In genomic region chr6:113605224-113605545, GRCm38 (mm10) we compare ENCODE assay signal across 7 mouse cellular contexts. TPM values are rescaled to one million over a fixed set of nuclear protein-coding genes. Genes with fewer than 3 reads are reported as not detected.
DNase-seq lines count a peak whose midpoint lies in the region; ATAC-seq lines count a peak whose summit lies in the region.

No protein-coding gene starts in this region.

- H3K4me3 ChIP-seq in liver, embryonic 11.5 days (ENCODE audit: low read depth, low read length) = peak overlapping the region; percentile 91
- peak overlapping the region; percentile 92 for H3K4me3 ChIP-seq in stomach, embryonic 16.5 days (replicated peaks; ENCODE audit: low read length)

- peak; percentile 39 for DNase-seq in right cerebral cortex, postnatal 25 days
- no peak for DNase-seq in right cerebral cortex, adult 18-20 months
- no peak for DNase-seq in liver, embryonic 11.5 days (ENCODE audit: low spot score)
- DNase-seq in ovary, postnatal 10 days (ENCODE audit: low spot score) = no peak
- DNase-seq in cerebellum, postnatal 10 days = no peak

- H3K4me1 ChIP-seq in liver, embryonic 11.5 days (replicated peaks; ENCODE audit: control insufficient read depth, insufficient read depth, low read length) = peaks cover 8% of the 10 kb centered on the region
- peaks cover 15% of the 10 kb centered on the region for H3K4me1 ChIP-seq in stomach, embryonic 16.5 days (ENCODE audit: control insufficient read depth, insufficient read depth, low read length)

- peak overlapping the region; percentile 70; the same call in 1 of the 2 replicates for H3K27ac ChIP-seq in liver, embryonic 11.5 days (ENCODE audit: low read depth, low read length)
- peak overlapping the region; percentile 90; the same call in 1 of the 2 replicates for H3K27ac ChIP-seq in stomach, embryonic 16.5 days (ENCODE audit: low read length)

- peak overlapping the region; percentile 90 for H3K9ac ChIP-seq in liver, embryonic 11.5 days (ENCODE audit: low read depth, low read length)
- H3K9ac ChIP-seq in stomach, embryonic 16.5 days (ENCODE audit: low read length) = peak overlapping the region; percentile 90

- H3K27me3 ChIP-seq in liver, embryonic 11.5 days (replicated peaks; ENCODE audit: control insufficient read depth, insufficient read depth, low read length) = no peaks in the 10 kb centered on the region
- H3K27me3 ChIP-seq in stomach, embryonic 16.5 days (ENCODE audit: control insufficient read depth, insufficient read depth, low read length) = no peaks in the 10 kb centered on the region

- H3K36me3 ChIP-seq in liver, embryonic 11.5 days (ENCODE audit: control insufficient read depth, insufficient read depth, low read length) = no peaks in the 10 kb centered on the region; the same call in 1 of the 2 replicates
- no peaks in the 10 kb centered on the region; the same call in 1 of the 2 replicates for H3K36me3 ChIP-seq in stomach, embryonic 16.5 days (ENCODE audit: control insufficient read depth, insufficient read depth, low read length)

- ATAC-seq in erythroid progenitor cell, adult 5-6 weeks (replicated peaks; ENCODE audit: low FRiP score, poor library complexity, severe bottlenecking) = peak; percentile 28; the same call in 1 of the 2 replicates
- peak; percentile 19; the same call in 1 of the 2 replicates for ATAC-seq in liver, embryonic 11.5 days (replicated peaks; ENCODE audit: low FRiP score)
- ATAC-seq in stomach, embryonic 16.5 days (ENCODE audit: insufficient read depth, low FRiP score) = no peak

- 5% methylated on average over 10 of the region's 10 CpGs for WGBS in liver, embryonic 11.5 days
- WGBS in stomach, embryonic 16.5 days = 4% methylated on average over 10 of the region's 10 CpGs

- peak overlapping the region; percentile 74 for H3K4me2 ChIP-seq in liver, embryonic 11.5 days
- H3K4me2 ChIP-seq in stomach, embryonic 16.5 days (ENCODE audit: low read depth, low read length) = peak overlapping the region; percentile 90

- no peaks in the 10 kb centered on the region for H3K9me3 ChIP-seq in liver, embryonic 11.5 days (ENCODE audit: control insufficient read depth, low read length)
- no peaks in the 10 kb centered on the region for H3K9me3 ChIP-seq in stomach, embryonic 16.5 days (replicated peaks; ENCODE audit: control insufficient read depth, low read length)

RNA-seq across cellular contexts. Expression of gene Brk1, which starts 0.6 kb away (rescaled TPM):
- 109 and 117 TPM in 2 replicates for total RNA-seq in erythroid progenitor cell, adult 5-6 weeks (2015; ENCODE audit: low replicate concordance)
- 41.2 and 42.5 TPM in 2 replicates for total RNA-seq in erythroid progenitor cell, adult 5-6 weeks (2017; ENCODE audit: low replicate concordance)
- 166 and 173 TPM in 2 replicates for polyA plus RNA-seq in liver, embryonic 11.5 days (2014; fragmentation: Nextera tagmentation; extraction: Ambion mirVana)
- 204 and 207 TPM in 2 replicates for polyA plus RNA-seq in stomach, embryonic 16.5 days (2015; fragmentation: Nextera tagmentation; extraction: Ambion mirVana)

RNA-seq across cellular contexts. Expression of gene Fancd2os, which starts 4.7 kb away (rescaled TPM):
- not detected in 2 replicates for total RNA-seq in erythroid progenitor cell, adult 5-6 weeks (2015; ENCODE audit: low replicate concordance)
- not detected in 2 replicates for total RNA-seq in erythroid progenitor cell, adult 5-6 weeks (2017; ENCODE audit: low replicate concordance)
- 0.18 TPM in 2 replicates for polyA plus RNA-seq in liver, embryonic 11.5 days (2014; fragmentation: Nextera tagmentation; extraction: Ambion mirVana)
- 0.18 TPM in 1 of 2 replicates, not detected in the other for polyA plus RNA-seq in stomach, embryonic 16.5 days (2015; fragmentation: Nextera tagmentation; extraction: Ambion mirVana)

RNA-seq across cellular contexts. Expression of gene Vhl, which starts 18.6 kb away (rescaled TPM):
- 4.7 and 52.0 TPM in 2 replicates for total RNA-seq in erythroid progenitor cell, adult 5-6 weeks (2015; ENCODE audit: low replicate concordance)
- 3.6 and 4.2 TPM in 2 replicates for total RNA-seq in erythroid progenitor cell, adult 5-6 weeks (2017; ENCODE audit: low replicate concordance)
- 24.8 and 29.5 TPM in 2 replicates for polyA plus RNA-seq in liver, embryonic 11.5 days (2014; fragmentation: Nextera tagmentation; extraction: Ambion mirVana)
- 34.4 and 35.9 TPM in 2 replicates for polyA plus RNA-seq in stomach, embryonic 16.5 days (2015; fragmentation: Nextera tagmentation; extraction: Ambion mirVana)

RNA-seq across cellular contexts. Expression of gene Irak2, which starts 33.1 kb away (rescaled TPM):
- total RNA-seq in erythroid progenitor cell, adult 5-6 weeks (2015; ENCODE audit: low replicate concordance) = 7.2 and 23.1 TPM in 2 replicates
- total RNA-seq in erythroid progenitor cell, adult 5-6 weeks (2017; ENCODE audit: low replicate concordance) = 34.8 and 64.6 TPM in 2 replicates
- 14.1 and 14.8 TPM in 2 replicates for polyA plus RNA-seq in liver, embryonic 11.5 days (2014; fragmentation: Nextera tagmentation; extraction: Ambion mirVana)
- 9.3 and 12.0 TPM in 2 replicates for polyA plus RNA-seq in stomach, embryonic 16.5 days (2015; fragmentation: Nextera tagmentation; extraction: Ambion mirVana)
